Mouse (Mus musculus): Measurements from ENCODE around the gene Slc25a40. TPM values are rescaled to one million over a fixed set of nuclear protein-coding genes. Genes with fewer than 3 reads are reported as not detected.

Slc25a40 gene
- total RNA-seq, 1 experiment from 2014 or later: 13.5 TPM

- no peak for ATAC-seq (ENCODE audit: extremely low read depth, insufficient number of reproducible peaks, low FRiP score, poor library complexity, severe bottlenecking)
Measured at GRCm38 (mm10) chr5:8487989-8488700, 65.5 kb downstream of the Slc25a40 start.

DNA sequence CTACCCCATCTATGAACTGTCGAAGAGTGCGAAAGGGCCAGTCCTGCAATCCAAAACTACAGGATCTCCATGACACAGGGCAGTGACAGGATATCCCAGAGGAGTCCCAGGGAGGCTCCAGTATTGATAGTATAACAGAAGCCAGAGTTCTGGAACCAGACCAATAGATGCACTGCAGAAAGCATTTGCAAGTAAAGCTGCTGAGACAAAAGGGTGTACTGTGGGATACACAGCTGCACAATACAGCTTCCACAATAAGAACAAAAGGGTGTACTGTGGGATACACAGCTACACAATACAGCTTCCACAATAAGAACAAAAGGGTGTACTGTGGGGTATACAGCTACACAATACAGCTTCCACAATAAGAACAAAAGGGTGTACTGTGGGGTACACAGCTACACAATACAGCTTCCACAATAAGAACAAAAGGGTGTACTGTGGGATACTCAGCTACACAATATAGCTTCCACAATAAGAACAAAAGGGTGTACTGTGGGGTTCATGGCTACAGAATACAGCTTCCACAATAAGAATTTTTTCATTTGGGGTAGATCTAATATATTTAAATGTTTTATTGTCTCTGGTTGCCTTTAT, 66.1 kb downstream of the Slc25a40 start:
- ATAC-seq (ENCODE audit: extremely low read depth, insufficient number of reproducible peaks, low FRiP score, poor library complexity, severe bottlenecking): no peak

GRCm38 (mm10) chr5:8489471-8490110, 66.9 kb downstream of the Slc25a40 start:
- peak; percentile 66; the same call in 1 of the 2 replicates for ATAC-seq (ENCODE audit: extremely low read depth, insufficient number of reproducible peaks, low FRiP score, poor library complexity, severe bottlenecking)

DNA sequence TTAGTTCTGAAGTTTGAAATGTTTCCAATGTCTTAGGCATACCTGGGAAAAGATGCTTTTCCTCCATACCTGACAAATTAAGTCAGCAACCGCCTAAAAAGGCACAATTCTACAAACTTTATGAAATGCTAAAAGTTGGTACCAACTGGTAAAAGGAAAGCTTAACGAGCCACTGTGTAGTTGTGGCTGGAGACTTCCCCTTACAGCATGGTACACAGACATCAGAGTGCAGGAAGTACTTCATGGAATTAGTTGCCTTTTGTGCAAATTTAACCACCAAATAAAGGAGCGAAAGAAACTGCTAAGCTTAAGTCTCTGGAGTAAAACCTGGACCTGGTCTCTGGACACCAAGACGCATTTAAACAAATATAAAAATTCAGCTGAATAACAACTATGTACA, 69.1 kb downstream of the Slc25a40 start:
- no peak for ATAC-seq (ENCODE audit: extremely low read depth, insufficient number of reproducible peaks, low FRiP score, poor library complexity, severe bottlenecking)

Other genes with a start within 250 kb of the Slc25a40 start
- gene Adam22, start 54.7 kb upstream of the Slc25a40 start, total RNA-seq (2017): not detected in 2 replicates
- gene Dbf4, start 134 bp upstream of the Slc25a40 start, total RNA-seq (2017): 13.9 and 21.9 TPM in 2 replicates
- gene Rundc3b, start 200.1 kb downstream of the Slc25a40 start, total RNA-seq (2017): 0.93 and 0.98 TPM in 2 replicates
- gene Abcb1a, start 237.2 kb downstream of the Slc25a40 start, total RNA-seq (2017): 0.98 and 2.8 TPM in 2 replicates

All from neutrophil, adult 5-6 weeks (primary cell).